Mouse (Mus musculus) forebrain, embryonic 15.5 days (tissue): ENCODE measurements around the gene Sprr1a. TPM values are rescaled to one million over a fixed set of nuclear protein-coding genes. Genes with fewer than 3 reads are reported as not detected.
"Not testable (repeated sequence)": the region's sequence is repeated elsewhere in the genome, so short reads cannot be mapped to it uniquely, and the experiment has no call there.

Experiments used
- ATAC-seq: fragments of 200-750 bp; cut with Nextera tagmentation; replicated peaks from 2 replicates; pipeline ENCODE4 v1.8.0; 2017; ENCODE audit warnings: mild to moderate bottlenecking, moderate TSS enrichment, moderate library complexity
- H3K27ac ChIP-seq: fragments of 300-500 bp; sonication (generic); replicated peaks from 2 replicates; pipeline ENCODE4 v1.5.1; 2015; ENCODE audit warnings: mild to moderate bottlenecking, inconsistent platforms
- H3K27me3 ChIP-seq: fragments of 300-500 bp; sonication (generic); 2 replicates; pipeline ENCODE4 v1.6.1; 2015; ENCODE audit warnings: inconsistent platforms
- H3K36me3 ChIP-seq: fragments of 300-500 bp; sonication (generic); 2 replicates; pipeline ENCODE4 v1.6.1; 2015; ENCODE audit warnings: mild to moderate bottlenecking, inconsistent platforms
- H3K4me1 ChIP-seq: fragments of 300-500 bp; sonication (generic); 2 replicates; pipeline ENCODE4 v1.6.1; 2015; ENCODE audit warnings: inconsistent platforms
- H3K4me2 ChIP-seq: fragments of 300-500 bp; sonication (generic); replicated peaks from 2 replicates; pipeline ENCODE4 v1.6.1; 2015; ENCODE audit warnings: mild to moderate bottlenecking, inconsistent platforms
- H3K4me3 ChIP-seq: fragments of 300-500 bp; sonication (generic); 2 replicates; pipeline ENCODE4 v1.5.1; 2015; ENCODE audit warnings: mild to moderate bottlenecking, inconsistent platforms
- H3K9ac ChIP-seq: fragments of 300-500 bp; sonication (generic); replicated peaks from 2 replicates; pipeline ENCODE4 v1.6.1; 2015; ENCODE audit warnings: mild to moderate bottlenecking, inconsistent platforms
- H3K9me3 ChIP-seq: fragments of 300-500 bp; sonication (generic); 2 replicates; pipeline ENCODE4 v1.6.1; 2016; ENCODE audit warnings: inconsistent platforms
- WGBS: fragments of 180-500 bp; shearing (Covaris S2); methylation state at CpG from one replicate; pipeline ENCODE4 v1.1.7; 2015; ENCODE audit warnings: mixed read lengths; 5-methylcytosine and 5-hydroxymethylcytosine counted together
- polyA plus RNA-seq: library from polyadenylated mRNA; unstranded; fragments of >200 nt; fragmentation: Nextera tagmentation; extraction: Ambion mirVana; gene quantifications from 2 replicates; pipeline ENCODE4 v1.2.1, GENCODE M21; 2015

Gene Sprr1a
- not detected in 2 replicates for polyA plus RNA-seq

DNA sequence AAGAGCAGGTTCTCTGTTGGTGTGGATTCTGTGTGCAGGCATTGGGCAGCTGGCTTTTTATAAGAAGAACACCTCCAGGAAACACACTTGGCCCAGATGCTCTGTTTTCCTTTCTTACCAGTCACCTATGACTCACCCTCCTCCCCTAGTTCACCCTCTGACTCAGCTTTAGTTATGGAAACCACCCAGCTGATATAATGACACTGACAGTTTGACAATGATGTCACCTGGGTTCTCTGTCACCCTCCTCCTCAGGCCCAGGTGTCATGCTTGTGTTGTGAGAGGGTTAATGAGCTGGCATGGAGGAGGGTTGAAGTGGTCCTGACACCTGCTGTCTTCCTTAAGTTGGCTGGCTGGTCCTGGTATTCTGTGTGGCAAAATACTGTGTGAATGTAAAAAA is at the start of gene Sprr1a:
TSS of gene Sprr1a (minus strand) at position 33 of the 400 bp plus-strand sequence.
- no peak within 1 kb of the TSS for H3K4me2 ChIP-seq
- no peak for ATAC-seq
- H3K27me3 ChIP-seq, result no peaks in the 10 kb centered on the region
- no peaks in the 10 kb centered on the region for H3K9me3 ChIP-seq
- no peaks in the 10 kb centered on the region for H3K36me3 ChIP-seq
- H3K4me1 ChIP-seq, result no peaks in the 10 kb centered on the region
- H3K4me3 ChIP-seq, result no peak within 1 kb of the TSS
- H3K9ac ChIP-seq, result no peak within 1 kb of the TSS
- H3K27ac ChIP-seq, result no peak within 1 kb of the TSS

DNA sequence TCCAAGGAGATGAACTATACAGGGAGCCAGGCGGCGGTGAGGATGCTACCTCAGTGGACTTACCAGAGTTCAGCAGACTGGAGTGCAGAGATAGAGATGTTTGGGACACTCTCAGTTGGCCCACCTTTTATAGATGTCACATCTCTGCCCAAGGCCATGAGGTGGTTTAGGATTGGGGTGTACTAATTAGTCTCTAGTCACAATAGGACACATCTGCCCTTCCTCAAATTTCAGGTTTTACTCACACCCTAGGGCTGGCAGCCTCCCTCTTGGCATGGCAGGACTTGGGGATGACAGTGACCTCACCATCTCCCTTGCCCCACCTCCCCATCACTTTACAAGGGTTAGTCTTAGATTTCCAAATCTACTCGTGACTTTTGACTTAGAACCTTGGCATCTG is 48.7 kb upstream of the Sprr1a start, which contains the start of gene 2310046K23Rik:
TSS of gene 2310046K23Rik (minus strand) at position 101 of the 400 bp plus-strand sequence.
- Histone ChIP-seq H3K9ac (no peak within 1 kb of the TSS), H3K36me3 (no peaks in the 10 kb centered on the region), H3K4me1 (no peaks in the 10 kb centered on the region), H3K4me2 (no peak within 1 kb of the TSS), H3K27me3 (no peaks in the 10 kb centered on the region), H3K9me3 (no peaks in the 10 kb centered on the region), H3K4me3 (no peak within 1 kb of the TSS), H3K27ac (no peak within 1 kb of the TSS)
- 96% methylated on average over 3 of the region's 3 CpGs for WGBS
- no peak for ATAC-seq

DNA sequence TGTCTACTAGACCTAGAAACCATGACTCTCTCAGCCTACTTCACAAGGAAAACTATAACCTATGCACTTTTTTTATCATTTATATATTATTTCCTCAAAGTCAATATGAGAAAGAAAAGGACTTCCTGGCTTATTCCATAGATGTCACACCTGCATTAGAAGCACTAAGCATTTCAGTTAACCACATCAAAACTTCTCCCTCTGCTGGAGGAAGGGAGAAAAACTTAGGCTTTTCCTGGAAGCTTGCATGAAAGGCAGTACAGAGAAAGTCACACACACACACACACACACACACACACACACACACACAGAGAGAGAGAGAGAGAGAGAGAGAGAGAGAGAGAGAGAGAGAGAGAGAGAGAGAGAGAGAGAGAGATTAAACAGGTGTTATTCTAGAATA is 26.6 kb upstream of the Sprr1a start:
- Histone ChIP-seq H3K9me3 (no peaks in the 10 kb centered on the region), H3K36me3 (no peaks in the 10 kb centered on the region)
- no peak for ATAC-seq

DNA sequence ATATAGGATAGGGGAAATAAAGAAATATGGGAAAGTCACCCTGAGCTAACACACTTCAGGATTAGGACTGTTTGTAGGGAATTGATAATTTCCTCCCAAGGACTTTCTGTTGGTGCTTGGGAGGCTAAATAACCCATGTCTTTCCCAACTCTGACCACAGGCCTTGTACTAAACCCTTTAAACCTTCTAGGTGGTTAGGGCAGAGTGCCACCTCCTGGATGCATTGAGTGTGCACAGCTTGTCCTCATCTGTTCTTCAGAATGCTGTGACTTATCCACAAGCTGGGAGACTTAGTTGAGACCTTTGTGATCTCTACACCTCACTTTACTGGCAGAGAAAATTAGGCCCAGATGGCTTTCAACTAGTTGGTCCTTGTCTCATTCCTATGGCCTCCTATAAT is 25.1 kb upstream of the Sprr1a start:
- Histone ChIP-seq H3K4me2 (no peak overlapping the region), H3K9ac (no peak overlapping the region), H3K4me1 (no peaks in the 10 kb centered on the region), H3K9me3 (no peaks in the 10 kb centered on the region), H3K4me3 (no peak overlapping the region), H3K27ac (no peak overlapping the region), H3K27me3 (no peaks in the 10 kb centered on the region), H3K36me3 (no peaks in the 10 kb centered on the region)
- no peak; the same call in 1 of the 2 replicates for ATAC-seq

More for the DNA sequence above, 26.6 kb upstream of the Sprr1a start:
- no peaks in the 10 kb centered on the region for H3K4me1 ChIP-seq
- no peak overlapping the region for H3K4me3 ChIP-seq
- H3K9ac ChIP-seq, result no peak overlapping the region
- H3K27ac ChIP-seq, result no peak overlapping the region
- no peaks in the 10 kb centered on the region for H3K27me3 ChIP-seq
- no peak overlapping the region for H3K4me2 ChIP-seq

DNA sequence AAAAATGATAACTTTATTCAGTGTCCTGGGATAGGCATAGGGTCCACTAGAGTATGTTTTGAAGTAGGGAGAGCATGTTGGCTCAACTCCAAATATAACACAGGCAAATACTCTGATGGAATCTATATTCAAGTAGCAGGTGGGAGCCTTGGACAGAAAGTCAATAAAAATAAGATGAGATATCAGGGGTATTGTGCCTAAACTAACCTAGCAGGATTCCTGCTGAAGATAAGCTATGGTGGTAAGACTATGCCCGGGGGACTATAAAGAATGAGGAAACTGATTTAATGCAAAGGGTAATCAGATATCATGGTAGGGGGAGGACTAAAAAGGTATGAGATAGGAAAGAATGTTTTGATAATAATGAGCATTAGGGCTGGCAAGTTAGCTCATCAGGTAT is 22.5 kb upstream of the Sprr1a start:
- ATAC-seq, result no peak
- no peaks in the 10 kb centered on the region for H3K36me3 ChIP-seq
- H3K4me3 ChIP-seq, result no peak overlapping the region
- 86% methylated on average over 1 of the region's 1 CpGs for WGBS
- H3K27me3 ChIP-seq, result no peaks in the 10 kb centered on the region
- no peaks in the 10 kb centered on the region for H3K4me1 ChIP-seq
- no peaks in the 10 kb centered on the region for H3K9me3 ChIP-seq
- no peak overlapping the region for H3K4me2 ChIP-seq
- H3K9ac ChIP-seq, result no peak overlapping the region
- no peak overlapping the region for H3K27ac ChIP-seq

DNA sequence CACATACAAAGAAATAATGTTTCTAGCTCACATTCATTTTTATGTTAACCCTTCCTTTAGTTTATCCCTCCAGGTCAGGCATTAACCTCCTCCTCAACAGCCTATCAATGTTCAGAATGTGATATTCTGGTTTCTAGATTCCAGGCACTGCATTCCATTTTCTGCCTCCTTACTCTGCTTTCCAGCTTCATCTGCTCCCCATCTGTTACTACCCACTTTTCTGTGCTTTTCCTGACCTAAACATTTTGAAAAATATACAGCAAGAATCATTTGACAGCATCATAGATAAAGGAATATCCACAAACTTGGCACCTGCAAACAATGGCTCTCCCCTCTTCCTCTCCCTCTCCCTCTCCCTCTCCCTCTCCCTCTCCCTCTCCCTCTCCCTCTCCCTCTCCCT is 17.8 kb upstream of the Sprr1a start:
- Histone ChIP-seq H3K36me3 (no peaks in the 10 kb centered on the region), H3K9ac (no peak overlapping the region), H3K27ac (no peak overlapping the region), H3K9me3 (no peaks in the 10 kb centered on the region), H3K4me3 (no peak overlapping the region), H3K4me2 (no peak overlapping the region), H3K4me1 (no peaks in the 10 kb centered on the region), H3K27me3 (no peaks in the 10 kb centered on the region)
- no peak for ATAC-seq

DNA sequence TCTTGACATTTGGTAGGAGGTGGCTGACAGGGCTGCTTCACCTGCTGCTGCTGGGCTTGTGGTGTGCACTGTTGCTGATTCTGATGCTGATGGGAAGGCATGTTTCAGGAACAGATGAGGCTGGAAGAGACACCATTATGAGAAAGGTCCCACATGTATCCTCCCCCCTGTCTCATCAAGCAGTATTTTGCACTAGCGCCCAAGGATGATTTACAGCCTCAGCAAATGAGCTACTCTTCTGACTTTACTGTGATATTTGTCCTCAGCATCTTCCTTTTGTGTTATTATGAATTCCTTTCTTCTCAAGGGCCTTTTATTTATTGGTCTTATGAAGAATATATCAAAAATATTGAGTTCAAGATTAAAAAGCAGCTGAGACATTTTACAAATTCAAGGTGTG is 14.7 kb upstream of the Sprr1a start, which contains the start of gene Sprr4:
TSS of gene Sprr4 (minus strand) at position 101 of the 400 bp plus-strand sequence.
- no peak for ATAC-seq
- H3K27ac ChIP-seq, result no peak within 1 kb of the TSS
- no peak within 1 kb of the TSS for H3K4me2 ChIP-seq
- H3K4me1 ChIP-seq, result no peaks in the 10 kb centered on the region
- H3K36me3 ChIP-seq, result no peaks in the 10 kb centered on the region
- H3K27me3 ChIP-seq, result no peaks in the 10 kb centered on the region
- no peaks in the 10 kb centered on the region for H3K9me3 ChIP-seq
- H3K4me3 ChIP-seq, result no peak within 1 kb of the TSS
- WGBS, result 95% methylated on average over 1 of the region's 1 CpGs
- H3K9ac ChIP-seq, result no peak within 1 kb of the TSS

DNA sequence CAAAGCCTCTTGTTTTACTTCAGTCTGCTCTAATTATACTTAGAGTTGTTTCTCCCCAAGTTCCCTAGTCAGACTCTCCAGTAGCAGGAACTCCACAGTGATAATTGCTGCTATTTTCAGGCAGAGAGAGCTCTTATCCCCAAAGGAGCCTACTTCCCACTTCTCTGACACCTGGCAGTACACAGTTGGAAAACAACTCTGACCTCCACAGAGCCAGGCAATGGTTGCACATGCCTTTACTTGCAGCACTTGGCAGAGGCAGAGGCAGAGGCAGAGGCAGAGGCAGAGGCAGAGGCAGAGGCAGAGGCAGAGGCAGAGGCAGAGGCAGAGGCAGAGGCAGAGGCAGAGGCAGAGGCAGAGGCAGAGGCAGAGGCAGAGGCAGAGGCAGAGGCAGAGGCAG is 4.6 kb upstream of the Sprr1a start:
- ATAC-seq, H3K4me2 ChIP-seq, H3K4me1 ChIP-seq: not testable (repeated sequence)

DNA sequence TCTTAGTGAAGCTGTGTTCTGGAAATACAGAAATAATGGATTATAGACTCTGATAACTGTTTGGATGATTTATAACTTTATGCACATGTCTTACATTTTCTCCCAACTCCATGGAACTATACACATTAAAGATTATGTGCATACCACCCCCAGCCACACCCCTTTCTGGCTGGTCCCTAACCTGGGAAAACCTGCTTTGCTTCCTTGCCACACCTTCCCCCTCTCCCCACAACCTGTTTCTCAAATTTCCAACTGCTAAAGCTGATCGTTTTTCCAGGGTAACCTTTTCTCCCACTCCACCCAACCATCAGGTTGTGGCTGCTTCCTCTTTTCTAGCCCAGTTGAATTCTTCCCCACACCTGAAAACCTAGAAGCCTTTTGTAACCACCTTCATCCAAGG is 612 bp upstream of the Sprr1a start:
- 69% methylated on average over 1 of the region's 1 CpGs for WGBS
- Histone ChIP-seq H3K9me3 (no peaks in the 10 kb centered on the region), H3K4me3 (no peak overlapping the region), H3K9ac (no peak overlapping the region), H3K27ac (no peak overlapping the region), H3K4me1 (no peaks in the 10 kb centered on the region), H3K27me3 (no peaks in the 10 kb centered on the region), H3K4me2 (no peak overlapping the region), H3K36me3 (no peaks in the 10 kb centered on the region)
- no peak for ATAC-seq

More for the DNA sequence above, 4.6 kb upstream of the Sprr1a start:
- H3K9me3 ChIP-seq, H3K9ac ChIP-seq, H3K27ac ChIP-seq, H3K27me3 ChIP-seq, H3K36me3 ChIP-seq, H3K4me3 ChIP-seq: not testable (repeated sequence)

DNA sequence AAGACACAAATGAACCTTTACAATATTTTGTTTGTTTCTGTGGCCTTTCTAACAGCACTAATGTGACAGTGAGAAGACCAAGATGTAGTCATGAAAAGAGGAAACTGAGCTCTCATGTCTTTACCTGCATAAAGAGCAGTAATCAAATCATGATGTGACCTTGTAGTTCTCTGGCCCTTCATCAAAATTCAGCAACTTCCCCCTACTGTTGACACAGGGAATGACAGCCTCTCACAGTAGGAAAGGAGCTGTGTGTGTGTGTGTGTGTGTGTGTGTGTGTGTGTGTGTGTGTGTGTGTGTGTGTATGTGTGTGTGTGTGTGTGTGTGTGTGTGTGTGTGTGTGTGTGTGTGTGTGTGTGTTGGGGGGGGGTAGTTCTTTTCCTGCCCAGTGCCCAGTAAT is 4.4 kb downstream of the Sprr1a start:
- H3K36me3 ChIP-seq, result not testable (repeated sequence)

DNA sequence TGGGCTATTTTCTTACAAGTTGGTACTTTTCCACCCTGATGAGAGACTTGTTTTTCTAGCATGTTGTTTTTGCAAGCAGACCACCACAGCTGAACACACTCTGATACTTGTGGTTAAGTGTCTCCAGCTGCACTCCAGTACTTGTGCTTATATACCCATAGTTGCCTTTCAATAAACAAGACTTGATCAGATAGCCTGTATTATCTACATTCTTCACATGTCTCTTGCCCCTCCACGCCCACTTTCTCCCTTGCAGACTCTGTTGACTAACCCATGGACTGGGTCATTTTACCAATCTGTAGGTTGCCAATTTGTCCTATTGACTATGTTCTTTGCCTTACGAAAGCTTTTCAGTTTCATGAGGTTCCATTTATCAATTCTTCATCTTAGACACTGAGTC is 15.6 kb downstream of the Sprr1a start:
- Histone ChIP-seq H3K4me3 (no peak overlapping the region), H3K27me3 (no peaks in the 10 kb centered on the region), H3K4me2 (no peak overlapping the region), H3K36me3 (no peaks in the 10 kb centered on the region), H3K9me3 (no peaks in the 10 kb centered on the region), H3K4me1 (no peaks in the 10 kb centered on the region), H3K27ac (no peak overlapping the region), H3K9ac (no peak overlapping the region)
- ATAC-seq, result no peak
- WGBS, result 91% methylated on average over 2 of the region's 2 CpGs

More for the DNA sequence above, 4.4 kb downstream of the Sprr1a start:
- H3K4me3 ChIP-seq, H3K4me2 ChIP-seq, H3K9me3 ChIP-seq, ATAC-seq, H3K27ac ChIP-seq, H3K27me3 ChIP-seq, H3K4me1 ChIP-seq, H3K9ac ChIP-seq: not testable (repeated sequence)

DNA sequence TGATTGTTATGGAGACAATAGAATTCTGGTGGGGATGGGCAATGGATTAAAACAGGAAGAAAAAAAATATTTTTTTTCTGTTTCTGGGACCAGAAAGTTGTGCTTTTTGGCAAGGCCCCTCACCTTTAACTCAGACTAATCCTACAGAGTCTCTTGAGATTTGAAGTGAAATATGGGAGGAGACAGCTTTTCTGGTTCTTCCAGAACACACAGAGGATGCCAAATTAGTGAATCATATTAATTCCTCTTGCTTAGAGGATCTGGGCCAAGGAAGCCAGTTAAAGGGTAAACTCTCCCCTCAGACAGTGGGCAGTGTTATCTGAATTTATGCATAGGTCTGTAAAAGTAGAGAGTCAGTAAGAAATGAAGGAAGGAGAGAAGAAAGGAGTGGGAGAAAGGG is 18.3 kb downstream of the Sprr1a start:
- ATAC-seq, result no peak
- H3K9me3 ChIP-seq, result no peaks in the 10 kb centered on the region
- H3K4me2 ChIP-seq, result no peak overlapping the region
- H3K36me3 ChIP-seq, result no peaks in the 10 kb centered on the region
- H3K4me1 ChIP-seq, result no peaks in the 10 kb centered on the region
- no peak overlapping the region for H3K9ac ChIP-seq
- H3K4me3 ChIP-seq, result no peak overlapping the region
- H3K27me3 ChIP-seq, result no peaks in the 10 kb centered on the region
- no peak overlapping the region for H3K27ac ChIP-seq

DNA sequence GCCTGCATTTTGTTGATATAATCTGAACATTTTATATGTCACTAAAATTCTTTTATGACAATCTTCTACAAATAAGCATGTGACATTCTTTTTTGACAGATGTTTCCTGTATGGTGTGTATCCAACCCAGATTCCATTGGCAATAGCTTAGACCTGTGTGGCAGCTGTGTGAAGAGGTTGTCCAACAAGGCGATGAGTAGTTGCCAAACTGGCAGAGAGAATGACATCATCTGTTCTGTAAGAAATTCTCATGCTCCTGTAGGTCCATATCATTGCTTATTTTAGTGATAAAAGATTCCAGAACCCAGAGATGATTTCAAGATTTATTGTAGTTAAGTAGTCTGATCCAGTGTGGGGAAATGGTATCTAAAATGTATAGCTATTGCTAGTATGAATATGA is 19.1 kb downstream of the Sprr1a start:
- no peaks in the 10 kb centered on the region for H3K36me3 ChIP-seq
- no peak overlapping the region for H3K9ac ChIP-seq
- H3K4me1 ChIP-seq, result no peaks in the 10 kb centered on the region
- no peaks in the 10 kb centered on the region for H3K9me3 ChIP-seq
- H3K4me2 ChIP-seq, result no peak overlapping the region
- WGBS, result 90% methylated on average over 1 of the region's 1 CpGs
- H3K27ac ChIP-seq, result no peak overlapping the region
- no peak for ATAC-seq
- H3K4me3 ChIP-seq, result no peak overlapping the region
- H3K27me3 ChIP-seq, result no peaks in the 10 kb centered on the region
